In genomic region chr6:92728084-92728483, GRCm38 (mm10) we compare ENCODE assay signal across 8 mouse cellular contexts. TPM values are rescaled to one million over a fixed set of nuclear protein-coding genes. Genes with fewer than 3 reads are reported as not detected.
A peak's percentile ranks its signal among the peaks of the same experiment; 100 is the strongest.
DNase-seq lines count a peak whose midpoint lies in the region; ATAC-seq and TF ChIP-seq lines count a peak whose summit lies in the region.

No protein-coding gene starts in this region.

- 2% methylated on average over 10 of the region's 10 CpGs for WGBS in lung, embryonic 16.5 days

- H3K9ac ChIP-seq in lung, embryonic 16.5 days (ENCODE audit: low read length) = peak overlapping the region; percentile 44; the same call in 1 of the 2 replicates

- peak overlapping the region; percentile 92 for H3K27ac ChIP-seq in layer of hippocampus, adult 2 months
- no peak overlapping the region for H3K27ac ChIP-seq in lung, embryonic 16.5 days (ENCODE audit: low read length)

- peak; percentile 90 for TF ChIP-seq CTCF in layer of hippocampus, adult 2 months (conservative IDR thresholded peaks at IDR 0.05)

- peak; percentile 70; the same call in 1 of the 2 replicates for ATAC-seq in lung, embryonic 16.5 days (ENCODE audit: low read depth)

- no peaks in the 10 kb centered on the region for H3K36me3 ChIP-seq in lung, embryonic 16.5 days (ENCODE audit: control insufficient read depth, insufficient read depth, low read length)

- peak overlapping the region; percentile 28 for H3K4me2 ChIP-seq in lung, embryonic 16.5 days (ENCODE audit: low read depth, low read length)

- H3K9me3 ChIP-seq in lung, embryonic 16.5 days (ENCODE audit: control insufficient read depth, low read length) = no peaks in the 10 kb centered on the region

- H3K4me3 ChIP-seq in layer of hippocampus, adult 2 months = peak overlapping the region; percentile 18; the same call in 1 of the 2 replicates
- H3K4me3 ChIP-seq in lung, embryonic 16.5 days (ENCODE audit: low read length) = no peak overlapping the region

- H3K4me1 ChIP-seq in lung, embryonic 16.5 days (replicated peaks; ENCODE audit: control insufficient read depth, insufficient read depth, low read length) = peaks cover 5% of the 10 kb centered on the region

- H3K27me3 ChIP-seq in lung, embryonic 16.5 days (ENCODE audit: control insufficient read depth, insufficient read depth, low read depth, low read length) = no peaks in the 10 kb centered on the region

- DNase-seq in T-cell, adult 2 months (ENCODE audit: low spot score) = peak; percentile 25
- peak; percentile 57 for DNase-seq in cerebellum, adult 8-10 months
- DNase-seq in frontal cortex, postnatal 10 days (ENCODE audit: low spot score in 2 of 2) = peak; percentile 79 to 91
- peak; percentile 93 for DNase-seq in heart, postnatal 4 days
- DNase-seq in layer of hippocampus, adult 2 months (ENCODE audit: low spot score in 2 of 2) = peak; percentile 85 to 96
- peak; percentile 86 for DNase-seq in retina, embryonic 14.5 days (ENCODE audit: low spot score)
- DNase-seq in urinary bladder, postnatal 14 days (ENCODE audit: low spot score) = peak; percentile 88

RNA-seq across cellular contexts. Expression of gene Prickle2, which starts 22.1 kb away (rescaled TPM):
- 10 to 100 TPM; 10.8 to 11.4 TPM for total RNA-seq in heart, postnatal 4 days (2021)
- total RNA-seq in layer of hippocampus, adult 2 months (2021) = 100 to 1,000 TPM; 208 to 212 TPM
- polyA plus RNA-seq in lung, embryonic 16.5 days (2015; fragmentation: Nextera tagmentation; extraction: Ambion mirVana) = 8.1 and 8.3 TPM in 2 replicates

Comparison
In these comparisons a context has a peak if more than half of its experiments do, and no peak if none do; other contexts are left out.
1. DNase-seq: peak in every context shown above with its lines; median percentile 93 in heart, postnatal 4 days; 90 in layer of hippocampus, adult 2 months; 88 in urinary bladder, postnatal 14 days; 86 in retina, embryonic 14.5 days; 85 in frontal cortex, postnatal 10 days; 57 in cerebellum, adult 8-10 months; 25 in T-cell, adult 2 months.
2. RNA of gene Prickle2, which starts 22.1 kb away (total RNA-seq): 208 to 212 TPM in layer of hippocampus, adult 2 months; 10.8 to 11.4 TPM in heart, postnatal 4 days; every median in the first group is over 10 times any median in the second.